Mouse (Mus musculus) liver, postnatal 0 days (tissue): ENCODE results near the gene Ins2.

Source experiments
- CTCF ChIP-seq: sonication (generic); IDR thresholded peaks from 2 replicates; pipeline ENCODE4 v1.5.1; 2016; ENCODE audit warnings: antibody characterized with exemption, low read depth
- EP300 ChIP-seq: IDR thresholded peaks from 2 replicates; pipeline ENCODE4 v1.6.1; 2016; ENCODE audit warnings: antibody characterized with exemption, low read depth, mild to moderate bottlenecking

- TF ChIP-seq EP300 (no peak), CTCF (no peak)
These were observed 36.3 kb downstream of the Ins2 start for GRCm38 (mm10) chr7:142706873-142707272.
